Mouse (Mus musculus) kidney, postnatal 0 days (tissue): ENCODE data around the gene Zfp740. TPM values are rescaled to one million over a fixed set of nuclear protein-coding genes. Genes with fewer than 3 reads are reported as not detected.

ENCODE experiments used
- ATAC-seq: fragments of 200-750 bp; cut with Nextera tagmentation; replicated peaks from 2 replicates; pipeline ENCODE4 v1.8.0; 2017; ENCODE audit warnings: low read depth, moderate number of reproducible peaks, moderate TSS enrichment, moderate library complexity; ENCODE audit not compliant: low FRiP score
- DNase-seq: peaks from one replicate; pipeline ENCODE4 v3.0.0-alpha.2; 2016; ENCODE audit warnings: low spot score
- H3K27ac ChIP-seq: fragments of 300-500 bp; sonication (generic); 2 replicates; pipeline ENCODE4 v1.5.1; 2014; ENCODE audit warnings: mild to moderate bottlenecking
- H3K27me3 ChIP-seq: fragments of 300-500 bp; sonication (generic); 2 replicates; pipeline ENCODE4 v1.6.1; 2014; ENCODE audit warnings: low read length, mixed read lengths; ENCODE audit not compliant: insufficient read depth
- H3K36me3 ChIP-seq: fragments of 300-500 bp; sonication (generic); 2 replicates; pipeline ENCODE4 v1.6.1; 2014; ENCODE audit warnings: low read length, mixed read lengths; ENCODE audit not compliant: insufficient read depth
- H3K4me1 ChIP-seq: fragments of 300-500 bp; sonication (generic); replicated peaks from 2 replicates; pipeline ENCODE4 v1.6.1; 2014; ENCODE audit warnings: antibody characterized with exemption, low read length, mixed read lengths; ENCODE audit not compliant: insufficient read depth
- H3K4me2 ChIP-seq: fragments of 300-500 bp; sonication (generic); 2 replicates; pipeline ENCODE4 v1.6.1; 2014; ENCODE audit warnings: mild to moderate bottlenecking, low read length, moderate library complexity, mixed read lengths
- H3K4me3 ChIP-seq: fragments of 300-500 bp; sonication (generic); replicated peaks from 2 replicates; pipeline ENCODE4 v1.5.1; 2014; ENCODE audit warnings: low read depth, low read length
- H3K9ac ChIP-seq: fragments of 300-500 bp; sonication (generic); 2 replicates; pipeline ENCODE4 v1.6.1; 2014; ENCODE audit warnings: low read depth, low read length
- H3K9me3 ChIP-seq: fragments of 300-500 bp; sonication (generic); replicated peaks from 2 replicates; pipeline ENCODE4 v1.6.1; 2016; ENCODE audit warnings: low read length, inconsistent platforms, mixed read lengths
- CTCF ChIP-seq: IDR thresholded peaks from 2 replicates; pipeline ENCODE4 v1.5.1; 2016; ENCODE audit warnings: antibody characterized with exemption, low read depth, mild to moderate bottlenecking, moderate library complexity
- WGBS: fragments of 180-500 bp; shearing (Covaris S2); extraction: QIAGEN DNeasy Blood & Tissue Kit; methylation state at CpG from one replicate; pipeline ENCODE4 v1.1.7; 2014; 5-methylcytosine and 5-hydroxymethylcytosine counted together
- polyA plus RNA-seq: library from polyadenylated mRNA; unstranded; fragments of >200 nt; fragmentation: Nextera tagmentation; extraction: Ambion mirVana; gene quantifications from 2 replicates; pipeline ENCODE4 v1.2.1, GENCODE M21; 2015

The Zfp740 gene
- polyA plus RNA-seq, 1 experiment from 2014 or later = 45.4 TPM

GRCm38 (mm10) chr15:102256431-102257201, 53.6 kb downstream of the Zfp740 start:
- no peaks in the 10 kb centered on the region for H3K27me3 ChIP-seq
- H3K9ac ChIP-seq = peak overlapping the region; percentile 68
- DNase-seq (no peak), ATAC-seq (no peak)
- H3K4me1 ChIP-seq = peaks cover 25% of the 10 kb centered on the region
- H3K4me3 ChIP-seq = peak overlapping the region; percentile 70
- H3K36me3 ChIP-seq = no peaks in the 10 kb centered on the region
- 10% methylated on average over 22 of the region's 22 CpGs for WGBS
- H3K27ac ChIP-seq = peak overlapping the region; percentile 60
- no peak for TF ChIP-seq CTCF
- H3K4me2 ChIP-seq = peak overlapping the region; percentile 69
- no peaks in the 10 kb centered on the region for H3K9me3 ChIP-seq

DNA sequence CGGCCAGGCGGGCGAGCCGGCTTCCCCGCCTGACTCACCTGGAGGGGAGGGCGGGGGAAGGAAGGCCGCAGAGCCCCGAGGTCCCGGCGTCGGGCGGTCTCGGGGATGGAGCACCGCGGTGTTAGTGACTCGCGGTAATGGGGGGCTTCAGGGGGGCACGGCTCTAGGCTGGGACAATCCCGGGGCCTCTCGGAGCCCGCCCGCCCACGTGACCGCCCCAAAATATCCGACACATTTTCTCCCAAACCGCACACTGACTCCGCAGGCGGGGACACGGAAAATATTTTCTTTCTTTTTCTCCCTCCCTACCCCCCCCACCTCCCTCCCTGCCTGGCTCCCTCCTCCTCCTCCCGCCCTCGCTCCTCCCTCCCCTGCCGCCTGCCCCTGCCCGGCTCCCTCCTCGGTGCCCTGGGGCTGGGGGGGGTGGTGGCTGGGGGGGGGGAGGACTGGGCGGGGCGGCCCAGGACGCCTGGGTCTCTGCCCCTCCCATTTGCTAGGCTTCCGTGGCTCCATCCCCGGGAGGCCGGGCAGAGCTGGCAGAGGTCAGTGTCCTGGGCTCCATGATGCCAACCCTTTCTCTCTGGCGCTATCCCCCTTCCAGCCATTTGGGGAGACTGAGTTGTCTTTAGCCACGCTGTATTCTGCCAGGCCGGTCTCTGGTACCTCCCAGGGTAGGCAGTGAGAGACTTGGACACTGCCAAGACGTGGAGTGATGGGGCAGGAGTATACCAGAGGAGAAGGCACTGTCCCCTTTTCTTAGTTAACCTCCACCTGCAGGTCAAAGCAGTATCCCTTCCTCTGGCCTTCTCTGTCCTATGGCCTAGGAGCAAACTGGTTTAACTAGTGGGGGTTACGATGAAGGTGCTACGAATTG, 54.4 kb downstream of the Zfp740 start, which contains the start of gene Rarg:
Gene Rarg (minus strand): TSS at position 316 of the 874 bp plus-strand sequence.
- Histone ChIP-seq H3K4me1 (peaks cover 25% of the 10 kb centered on the region), H3K27me3 (no peaks in the 10 kb centered on the region), H3K9ac (peak within 1 kb of the TSS; percentile 68), H3K4me3 (peak within 1 kb of the TSS; percentile 70), H3K36me3 (no peaks in the 10 kb centered on the region), H3K27ac (peak within 1 kb of the TSS; percentile 60), H3K9me3 (no peaks in the 10 kb centered on the region), H3K4me2 (peak within 1 kb of the TSS; percentile 69)
- 2% methylated on average over 41 of the region's 46 CpGs for WGBS
- DNase-seq (peak; percentile 55), ATAC-seq (peak; percentile 75)
- no peak for TF ChIP-seq CTCF

- Histone ChIP-seq H3K4me1 (peaks cover 25% of the 10 kb centered on the region), H3K36me3 (no peaks in the 10 kb centered on the region), H3K4me3 (peak overlapping the region; percentile 70), H3K27ac (peak overlapping the region; percentile 60), H3K27me3 (no peaks in the 10 kb centered on the region), H3K9ac (peak overlapping the region; percentile 68; the same call in 1 of the 2 replicates), H3K9me3 (no peaks in the 10 kb centered on the region), H3K4me2 (peak overlapping the region; percentile 69)
- no peak for TF ChIP-seq CTCF
- WGBS = 17% methylated on average over 12 of the region's 12 CpGs
- ATAC-seq (no peak), DNase-seq (no peak)
Observed at GRCm38 (mm10) chr15:102258076-102258470, 55.0 kb downstream of the Zfp740 start.

- H3K36me3 ChIP-seq = no peaks in the 10 kb centered on the region
- no peak overlapping the region for H3K27ac ChIP-seq
Observed at GRCm38 (mm10) chr15:102258581-102259253, 55.7 kb downstream of the Zfp740 start.

DNA sequence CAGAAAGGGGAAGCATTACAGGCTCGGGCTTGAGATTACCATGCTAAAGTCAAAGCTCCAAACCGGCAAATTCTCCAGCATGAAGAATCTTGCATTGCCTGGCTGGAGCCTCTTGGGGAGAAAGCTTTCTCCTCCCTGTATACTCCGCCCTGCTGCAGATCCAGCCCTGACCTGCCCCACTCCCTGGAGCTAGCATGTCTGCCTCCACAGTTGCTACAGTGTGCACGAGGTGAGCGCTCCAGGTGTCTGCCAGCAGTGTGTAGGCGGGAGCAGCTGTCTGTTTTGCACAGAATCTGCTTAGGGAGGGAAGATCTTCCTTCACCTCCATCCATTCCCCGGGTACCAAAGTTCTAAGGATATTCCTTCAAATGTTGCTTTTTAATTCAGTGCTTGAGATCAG, 59.5 kb downstream of the Zfp740 start:
- Histone ChIP-seq H3K4me2 (no peak overlapping the region), H3K27ac (no peak overlapping the region), H3K9ac (no peak overlapping the region), H3K36me3 (no peaks in the 10 kb centered on the region), H3K27me3 (no peaks in the 10 kb centered on the region), H3K4me1 (peaks cover 10% of the 10 kb centered on the region; the same call in 1 of the 2 replicates), H3K4me3 (no peak overlapping the region), H3K9me3 (no peaks in the 10 kb centered on the region)
- DNase-seq (no peak), ATAC-seq (no peak)
- TF ChIP-seq CTCF = no peak
- WGBS = 35% methylated on average over 7 of the region's 7 CpGs

More at GRCm38 (mm10) chr15:102258581-102259253, 55.7 kb downstream of the Zfp740 start:
- ATAC-seq (no peak), DNase-seq (no peak)
- no peak overlapping the region for H3K4me2 ChIP-seq
- H3K4me3 ChIP-seq = no peak overlapping the region
- no peaks in the 10 kb centered on the region for H3K9me3 ChIP-seq
- no peaks in the 10 kb centered on the region for H3K27me3 ChIP-seq
- H3K4me1 ChIP-seq = peaks cover 25% of the 10 kb centered on the region
- H3K9ac ChIP-seq = no peak overlapping the region
- WGBS = 29% methylated on average over 11 of the region's 11 CpGs
- no peak for TF ChIP-seq CTCF

- H3K27ac ChIP-seq = no peak overlapping the region
- H3K9ac ChIP-seq = no peak overlapping the region
- no peaks in the 10 kb centered on the region for H3K9me3 ChIP-seq
- no peaks in the 10 kb centered on the region for H3K36me3 ChIP-seq
- peaks cover 6% of the 10 kb centered on the region; the same call in 1 of the 2 replicates for H3K4me1 ChIP-seq
- H3K27me3 ChIP-seq = no peaks in the 10 kb centered on the region
- ATAC-seq (no peak), DNase-seq (no peak)
- no peak for TF ChIP-seq CTCF
- no peak overlapping the region for H3K4me2 ChIP-seq
- 89% methylated on average over 2 of the region's 2 CpGs for WGBS
- H3K4me3 ChIP-seq = no peak overlapping the region
Observed at GRCm38 (mm10) chr15:102263037-102263436, 60.0 kb downstream of the Zfp740 start.

Other genes starting within 250 kb of the Zfp740 start
- 0.07 TPM in 1 of 2 replicates, not detected in the other for gene Krt78, start 249.0 kb upstream of the Zfp740 start, polyA plus RNA-seq
- gene Krt8, start 198.8 kb upstream of the Zfp740 start, polyA plus RNA-seq = 305 and 333 TPM in 2 replicates
- 252 and 256 TPM in 2 replicates for gene Krt18, start 175.1 kb upstream of the Zfp740 start, polyA plus RNA-seq
- gene Eif4b, start 129.5 kb upstream of the Zfp740 start, polyA plus RNA-seq = 96.1 and 102 TPM in 2 replicates
- 34.4 and 35.8 TPM in 2 replicates for gene Tns2, start 102.8 kb upstream of the Zfp740 start, polyA plus RNA-seq
- 14.3 and 16.6 TPM in 2 replicates for gene Spryd3, start 67.0 kb upstream of the Zfp740 start, polyA plus RNA-seq
- gene Igfbp6, start 58.9 kb upstream of the Zfp740 start, polyA plus RNA-seq = 20.5 and 28.3 TPM in 2 replicates
- gene Soat2, start 52.7 kb upstream of the Zfp740 start, polyA plus RNA-seq = 0.28 and 0.34 TPM in 2 replicates
- gene Csad, start 1.5 kb downstream of the Zfp740 start, polyA plus RNA-seq = 142 TPM in 2 replicates
- 0.69 and 1.2 TPM in 2 replicates for gene Itgb7, start 28.7 kb downstream of the Zfp740 start, polyA plus RNA-seq
- gene Rarg, start 54.3 kb downstream of the Zfp740 start, polyA plus RNA-seq = 23.2 and 23.5 TPM in 2 replicates
- gene Gm9918, start 67.3 kb downstream of the Zfp740 start, polyA plus RNA-seq = 0.23 and 0.38 TPM in 2 replicates
- gene Mfsd5, start 76.2 kb downstream of the Zfp740 start, polyA plus RNA-seq = 68.2 and 73.2 TPM in 2 replicates
- gene Espl1, start 93.0 kb downstream of the Zfp740 start, polyA plus RNA-seq = 6.1 and 7.5 TPM in 2 replicates
- 511 and 565 TPM in 2 replicates for gene Pfdn5, start 122.9 kb downstream of the Zfp740 start, polyA plus RNA-seq
- gene Myg1, start 128.5 kb downstream of the Zfp740 start, polyA plus RNA-seq = 84.9 and 86.9 TPM in 2 replicates
- gene Aaas, start 147.5 kb downstream of the Zfp740 start, polyA plus RNA-seq = 37.1 and 42.2 TPM in 2 replicates
- 0.61 and 1.1 TPM in 2 replicates for gene Sp7, start 163.9 kb downstream of the Zfp740 start, polyA plus RNA-seq
- gene Sp1, start 202.9 kb downstream of the Zfp740 start, polyA plus RNA-seq = 8.8 TPM in 2 replicates
- gene Amhr2, start 242.1 kb downstream of the Zfp740 start, polyA plus RNA-seq = 0.46 and 0.80 TPM in 2 replicates